Mouse (Mus musculus) MEL (cell line): ENCODE results near the gene Atxn2l. TPM values are rescaled to one million over a fixed set of nuclear protein-coding genes. Genes with fewer than 3 reads are reported as not detected.
"Not testable (repeated sequence)": the region's sequence is repeated elsewhere in the genome, so short reads cannot be mapped to it uniquely, and the experiment has no call there.

Experiments
- DNase-seq: peaks from one replicate; pipeline ENCODE4 v3.0.0; 2011; ENCODE audit warnings: low read depth, low spot score
- H3K27ac ChIP-seq: 2 replicates; pipeline ENCODE4 v1.5.1; 2012; ENCODE audit warnings: low read depth, mild to moderate bottlenecking, control low read depth, low read length, moderate library complexity; ENCODE audit not compliant: control insufficient read depth
- H3K27me3 ChIP-seq, 2 experiments: fragments of 150-350 bp in 1 of 2; sonication (generic) in 1 of 2; 2 replicates each; pipeline ENCODE4 v1.6.1; 2012; ENCODE audit warnings: low read length in 2 of 2, mild to moderate bottlenecking in 2 of 2, improper control_type of control experiment in 1 of 2, moderate library complexity in 1 of 2; ENCODE audit not compliant: insufficient read depth in 2 of 2, control insufficient read depth in 1 of 2
- H3K36me3 ChIP-seq, 2 experiments: 2 replicates each; pipeline ENCODE4 v1.6.1; 2012 to 2014; ENCODE audit warnings: low read length in 2 of 2, improper control_type of control experiment in 1 of 2, inconsistent platforms in 1 of 2, mild to moderate bottlenecking in 1 of 2; ENCODE audit not compliant: insufficient read depth in 2 of 2, control insufficient read depth in 1 of 2
- H3K4me1 ChIP-seq, 2 experiments: fragments of 150-350 bp in 1 of 2; sonication (generic) in 1 of 2; 2 replicates each; pipeline ENCODE4 v1.6.1; 2012; ENCODE audit warnings: low read length in 2 of 2, improper control_type of control experiment in 1 of 2, mild to moderate bottlenecking in 1 of 2; ENCODE audit not compliant: insufficient read depth in 2 of 2, control insufficient read depth in 1 of 2
- H3K4me3 ChIP-seq, 2 experiments: fragments of 150-350 bp in 1 of 2; sonication (generic) in 1 of 2; 2 replicates each; pipeline ENCODE4 v1.5.1; 2012; ENCODE audit warnings: low read depth in 2 of 2, low read length in 2 of 2, mild to moderate bottlenecking in 2 of 2, moderate library complexity in 2 of 2, control low read depth in 1 of 2, improper control_type of control experiment in 1 of 2; ENCODE audit not compliant: control insufficient read depth in 1 of 2, insufficient read depth in 1 of 2
- H3K79me2 ChIP-seq: 2 replicates; pipeline ENCODE4 v1.6.1; 2012; ENCODE audit warnings: mild to moderate bottlenecking, low read length, moderate library complexity; ENCODE audit not compliant: control insufficient read depth, poor library complexity, insufficient read depth
- H3K9ac ChIP-seq: 2 replicates; pipeline ENCODE4 v1.6.1; 2012; ENCODE audit warnings: low read depth, mild to moderate bottlenecking, control low read depth, low read length, moderate library complexity; ENCODE audit not compliant: control insufficient read depth, poor library complexity, severe bottlenecking
- H3K9me3 ChIP-seq: fragments of 150-350 bp; sonication (generic); replicated peaks from 2 replicates; pipeline ENCODE4 v1.6.1; 2012; ENCODE audit warnings: mild to moderate bottlenecking, low read length, improper control_type of control experiment, moderate library complexity; ENCODE audit not compliant: insufficient read depth
- CHD2 ChIP-seq: IDR thresholded peaks from 2 replicates; pipeline ENCODE4 v1.6.1; 2011; ENCODE audit warnings: low read length, improper control_type of control experiment
- CTCF ChIP-seq, 3 experiments: IDR thresholded peaks in 2 of 3; conservative IDR thresholded peaks in 1 of 3; 2 replicates each; pipeline ENCODE4 v1.5.1; 2011 to 2012; ENCODE audit warnings: low read length in 3 of 3, low read depth in 2 of 3, mild to moderate bottlenecking in 2 of 3, improper control_type of control experiment in 1 of 3, inconsistent platforms in 1 of 3, mixed read lengths in 1 of 3, moderate library complexity in 1 of 3; ENCODE audit not compliant: control insufficient read depth in 1 of 3, insufficient read depth in 1 of 3, poor library complexity in 1 of 3, severe bottlenecking in 1 of 3
- E2F4 ChIP-seq: IDR thresholded peaks from 2 replicates; pipeline ENCODE4 v1.6.1; 2011; ENCODE audit warnings: low read depth, low read length, improper control_type of control experiment, borderline replicate concordance
- ETS1 ChIP-seq: IDR thresholded peaks from 2 replicates; pipeline ENCODE4 v1.6.1; 2012; ENCODE audit warnings: low read depth, mild to moderate bottlenecking, inconsistent platforms, low read length, improper control_type of control experiment, moderate library complexity
- GATA1 ChIP-seq: IDR thresholded peaks from 2 replicates; pipeline ENCODE4 v1.6.1; 2011; ENCODE audit warnings: low read depth, low read length, improper control_type of control experiment
- HCFC1 ChIP-seq: IDR thresholded peaks from 2 replicates; pipeline ENCODE4 v1.6.1; 2012; ENCODE audit warnings: low read depth, mild to moderate bottlenecking, inconsistent platforms, low read length, improper control_type of control experiment, moderate library complexity
- JUND ChIP-seq: IDR thresholded peaks from 2 replicates; pipeline ENCODE4 v1.6.1; 2011; ENCODE audit warnings: low read depth, mild to moderate bottlenecking, improper control_type of control experiment, low read length
- KAT2A ChIP-seq: conservative IDR thresholded peaks from 2 replicates; pipeline ENCODE4 v1.6.1; 2012; ENCODE audit warnings: low read depth, low read length, improper control_type of control experiment, inconsistent platforms
- MAZ ChIP-seq: IDR thresholded peaks from 2 replicates; pipeline ENCODE4 v1.6.1; 2012; ENCODE audit warnings: low read depth, mild to moderate bottlenecking, inconsistent platforms, low read length, improper control_type of control experiment
- MEF2A ChIP-seq: IDR thresholded peaks from 2 replicates; pipeline ENCODE4 v1.6.1; 2014; ENCODE audit warnings: low read depth, mild to moderate bottlenecking, inconsistent platforms, low read length, improper control_type of control experiment; ENCODE audit not compliant: poor library complexity, insufficient replicate concordance, severe bottlenecking; ENCODE audit errors: extremely low read depth
- MXI1 ChIP-seq: IDR thresholded peaks from 2 replicates; pipeline ENCODE4 v1.6.1; 2011; ENCODE audit warnings: mild to moderate bottlenecking, low read depth, low read length, improper control_type of control experiment
- NELFE ChIP-seq: IDR thresholded peaks from 2 replicates; pipeline ENCODE4 v1.6.1; 2011; ENCODE audit warnings: low read depth, low read length, improper control_type of control experiment
- NRF1 ChIP-seq: IDR thresholded peaks from 2 replicates; pipeline ENCODE4 v1.6.1; 2014; ENCODE audit warnings: low read depth, mild to moderate bottlenecking, inconsistent platforms, low read length, improper control_type of control experiment, moderate library complexity; ENCODE audit not compliant: poor library complexity, insufficient read depth, severe bottlenecking
- POLR2AphosphoS2 ChIP-seq: IDR thresholded peaks from 2 replicates; pipeline ENCODE4 v1.6.1; 2011; ENCODE audit warnings: low read length, improper control_type of control experiment
- POLR2AphosphoS5 ChIP-seq: IDR thresholded peaks from 2 replicates; pipeline ENCODE4 v1.6.1; 2012; ENCODE audit warnings: low read depth, borderline replicate concordance, mild to moderate bottlenecking, inconsistent platforms, low read length, moderate library complexity, mixed read lengths
- RAD21 ChIP-seq: IDR thresholded peaks from 2 replicates; pipeline ENCODE4 v1.6.1; 2011; ENCODE audit warnings: mild to moderate bottlenecking, low read depth, low read length, improper control_type of control experiment
- RCOR1 ChIP-seq: IDR thresholded peaks from 2 replicates; pipeline ENCODE4 v1.6.1; 2012; ENCODE audit warnings: low read depth, mild to moderate bottlenecking, inconsistent platforms, low read length, improper control_type of control experiment
- SIN3A ChIP-seq: IDR thresholded peaks from 2 replicates; pipeline ENCODE4 v1.6.1; 2012; ENCODE audit warnings: low read length, improper control_type of control experiment, inconsistent platforms
- SMC3 ChIP-seq: IDR thresholded peaks from 2 replicates; pipeline ENCODE4 v1.6.1; 2011; ENCODE audit warnings: low read depth, low read length, improper control_type of control experiment
- TAL1 ChIP-seq: IDR thresholded peaks from 2 replicates; pipeline ENCODE4 v1.6.1; 2012; ENCODE audit warnings: mild to moderate bottlenecking, inconsistent platforms, low read length, moderate library complexity, mixed read lengths
- TBP ChIP-seq: IDR thresholded peaks from 2 replicates; pipeline ENCODE4 v1.8.0; 2011; ENCODE audit warnings: low read depth, low read length, improper control_type of control experiment
- TCF12 ChIP-seq: IDR thresholded peaks from 2 replicates; pipeline ENCODE4 v1.6.1; 2014; ENCODE audit warnings: low read depth, mild to moderate bottlenecking, inconsistent platforms, low read length, improper control_type of control experiment, moderate library complexity
- UBTF ChIP-seq: IDR thresholded peaks from 2 replicates; pipeline ENCODE4 v1.6.1; 2012; ENCODE audit warnings: low read depth, mild to moderate bottlenecking, inconsistent platforms, low read length, improper control_type of control experiment, moderate library complexity, borderline replicate concordance; ENCODE audit not compliant: insufficient read depth
- USF1 ChIP-seq: IDR thresholded peaks from 2 replicates; pipeline ENCODE4 v1.6.1; 2014; ENCODE audit warnings: low read depth, mild to moderate bottlenecking, inconsistent platforms, low read length, improper control_type of control experiment, moderate library complexity
- USF2 ChIP-seq, 2 experiments: IDR thresholded peaks; 2 replicates each; pipeline ENCODE4 v1.6.1; 2011 to 2012; ENCODE audit warnings: improper control_type of control experiment in 2 of 2, low read length in 2 of 2, borderline replicate concordance in 1 of 2, inconsistent platforms in 1 of 2, low read depth in 1 of 2, mild to moderate bottlenecking in 1 of 2; ENCODE audit not compliant: insufficient read depth in 1 of 2
- ZKSCAN1 ChIP-seq: IDR thresholded peaks from 2 replicates; pipeline ENCODE4 v1.6.1; 2012; ENCODE audit warnings: low read depth, mild to moderate bottlenecking, inconsistent platforms, low read length, improper control_type of control experiment, moderate library complexity
- ZMIZ1 ChIP-seq: IDR thresholded peaks from 2 replicates; pipeline ENCODE4 v1.6.1; 2012; ENCODE audit warnings: low read depth, mild to moderate bottlenecking, inconsistent platforms, low read length, improper control_type of control experiment, moderate library complexity
- ZNF384 ChIP-seq: IDR thresholded peaks from 2 replicates; pipeline ENCODE4 v1.6.1; 2012; ENCODE audit warnings: low read depth, mild to moderate bottlenecking, inconsistent platforms, low read length, improper control_type of control experiment
- polyA plus RNA-seq, 2 experiments: library from polyadenylated mRNA; stranded (reverse) in 1 of 2; unstranded in 1 of 2; fragments of >175 nt in 1 of 2; fragments of >200 nt in 1 of 2; gene quantifications; 2 replicates each; pipeline versions ENCODE4 v1.2.1 to v1.2.4; 2012; ENCODE audit warnings: low replicate concordance in 2 of 2, low read depth in 1 of 2; ENCODE audit not compliant: insufficient read length in 2 of 2, insufficient read depth in 1 of 2, missing spikeins in 1 of 2
- total RNA-seq: library from RNA; depleted of rRNA; stranded (reverse); fragments of 300-350 nt; gene quantifications from 2 replicates; pipeline ENCODE4 v1.2.3, GENCODE M21; 2012

Atxn2l gene
- total and polyA plus RNA-seq, 3 experiments = 40.8 to 821 (median 218) TPM

GRCm38 (mm10) chr7:126487617-126488385, 15.4 kb downstream of the Atxn2l start:
- Histone ChIP-seq H3K9ac (peak overlapping the region; percentile 83), H3K79me2 (peaks cover 19% of the 10 kb centered on the region), H3K4me3 (peak overlapping the region; percentile 67 to 98), H3K27ac (peak overlapping the region; percentile 55)
- DNase-seq, H3K36me3 ChIP-seq, H3K27me3 ChIP-seq, H3K9me3 ChIP-seq, H3K4me1 ChIP-seq: not testable (repeated sequence)
- TF ChIP-seq ZMIZ1 (0 out of 2 replicates have a peak, but pooled peaks have one; percentile 4), POLR2AphosphoS2 (0 out of 2 replicates have a peak, but pooled peaks have one; percentile 9), RCOR1 (peak; percentile 41; the same call in 1 of the 2 replicates)

GRCm38 (mm10) chr7:126487052-126487483, 16.2 kb downstream of the Atxn2l start, which contains the start of gene Tufm:
Gene Tufm (plus strand): TSS chr7:126487361.
- Histone ChIP-seq H3K36me3 (peaks cover 4 to 5% of the 10 kb centered on the region in 2 experiments), H3K9me3 (no peaks in the 10 kb centered on the region), H3K4me3 (peak within 1 kb of the TSS; percentile 67 to 98), H3K79me2 (peaks cover 19% of the 10 kb centered on the region), H3K9ac (peak within 1 kb of the TSS; percentile 83), H3K27me3 (no peaks in the 10 kb centered on the region), H3K4me1 (peaks cover 0 to 9% of the 10 kb centered on the region in 2 experiments; a peak in 2 of 4 replicates), H3K27ac (peak within 1 kb of the TSS; percentile 82)
- DNase-seq = peak; percentile 98
- TF ChIP-seq ZNF384 (no peak), MAZ (peak; percentile 95), TBP (peak; percentile 74), POLR2AphosphoS5 (no peak), SIN3A (peak; percentile 91), CTCF (IDR thresholded peaks at IDR 0.05 in 2 of 3, conservative IDR thresholded peaks at IDR 0.05 in 1 of 3; ENCODE audit: control insufficient read depth in 1 of 3, insufficient read depth in 1 of 3, low read depth in 2 of 3, low read length in 3 of 3, poor library complexity in 1 of 3, severe bottlenecking in 1 of 3) (peak in 2 of 3 experiments; percentile 21 to 26; a peak in 2 of 6 replicates), E2F4 (no peak), NRF1 (no peak; the same call in 1 of the 2 replicates), USF1 (no peak), USF2 (IDR thresholded peaks at IDR 0.05; ENCODE audit: borderline replicate concordance in 1 of 2, insufficient read depth in 1 of 2, low read depth in 1 of 2, low read length in 2 of 2) (no peak), ZKSCAN1 (no peak), MXI1 (peak; percentile 77), MEF2A (no peak), NELFE (peak; percentile 81), GATA1 (no peak), CHD2 (no peak), ZMIZ1 (peak; percentile 47; the same call in 1 of the 2 replicates), ETS1 (0 out of 2 replicates have a peak, but pooled peaks have one; percentile 31), POLR2AphosphoS2 (0 out of 2 replicates have a peak, but pooled peaks have one; percentile 35), HCFC1 (peak; percentile 94), RAD21 (no peak), KAT2A (peak; percentile 72), TAL1 (no peak), SMC3 (no peak), JUND (no peak), UBTF (no peak), RCOR1 (0 out of 2 replicates have a peak, but pooled peaks have one; percentile 19), TCF12 (peak; percentile 72)
